Mouse (Mus musculus) hindbrain, embryonic 13.5 days (tissue): ENCODE measurements around the gene Adm2. TPM values are rescaled to one million over a fixed set of nuclear protein-coding genes. Genes with fewer than 3 reads are reported as not detected.

Experiments
- ATAC-seq: fragments of 200-750 bp; cut with Nextera tagmentation; 2 replicates; pipeline ENCODE4 v1.8.0; 2017; ENCODE audit warnings: moderate TSS enrichment; ENCODE audit not compliant: low FRiP score
- H3K27ac ChIP-seq: fragments of 300-500 bp; sonication (generic); 2 replicates; pipeline ENCODE4 v1.5.1; 2015; ENCODE audit warnings: inconsistent platforms, mild to moderate bottlenecking, moderate library complexity
- H3K27me3 ChIP-seq: fragments of 300-500 bp; sonication (generic); 2 replicates; pipeline ENCODE4 v1.6.1; 2015; ENCODE audit warnings: mild to moderate bottlenecking, inconsistent platforms
- H3K36me3 ChIP-seq: fragments of 300-500 bp; sonication (generic); 2 replicates; pipeline ENCODE4 v1.6.1; 2015; ENCODE audit warnings: mild to moderate bottlenecking, inconsistent platforms
- H3K4me1 ChIP-seq: fragments of 300-500 bp; sonication (generic); replicated peaks from 2 replicates; pipeline ENCODE4 v1.6.1; 2015; ENCODE audit warnings: inconsistent platforms
- H3K4me2 ChIP-seq: fragments of 300-500 bp; sonication (generic); 2 replicates; pipeline ENCODE4 v1.6.1; 2015; ENCODE audit warnings: inconsistent platforms, mild to moderate bottlenecking, moderate library complexity
- H3K4me3 ChIP-seq: fragments of 300-500 bp; sonication (generic); 2 replicates; pipeline ENCODE4 v1.5.1; 2015; ENCODE audit warnings: mild to moderate bottlenecking, inconsistent platforms
- H3K9ac ChIP-seq: fragments of 300-500 bp; sonication (generic); 2 replicates; pipeline ENCODE4 v1.6.1; 2015; ENCODE audit warnings: mild to moderate bottlenecking, inconsistent platforms
- H3K9me3 ChIP-seq: fragments of 300-500 bp; sonication (generic); 2 replicates; pipeline ENCODE4 v1.6.1; 2016; ENCODE audit warnings: inconsistent platforms
- WGBS: fragments of 180-500 bp; shearing (Covaris S2); methylation state at CpG from one replicate; pipeline ENCODE4 v1.1.7; 2015; 5-methylcytosine and 5-hydroxymethylcytosine counted together
- polyA plus RNA-seq: library from polyadenylated mRNA; unstranded; fragments of >200 nt; fragmentation: Nextera tagmentation; extraction: Ambion mirVana; gene quantifications from 2 replicates; pipeline ENCODE4 v1.2.1, GENCODE M21; 2015

The Adm2 gene
- polyA plus RNA-seq, 1 experiment from 2014 or later, result not detected

DNA sequence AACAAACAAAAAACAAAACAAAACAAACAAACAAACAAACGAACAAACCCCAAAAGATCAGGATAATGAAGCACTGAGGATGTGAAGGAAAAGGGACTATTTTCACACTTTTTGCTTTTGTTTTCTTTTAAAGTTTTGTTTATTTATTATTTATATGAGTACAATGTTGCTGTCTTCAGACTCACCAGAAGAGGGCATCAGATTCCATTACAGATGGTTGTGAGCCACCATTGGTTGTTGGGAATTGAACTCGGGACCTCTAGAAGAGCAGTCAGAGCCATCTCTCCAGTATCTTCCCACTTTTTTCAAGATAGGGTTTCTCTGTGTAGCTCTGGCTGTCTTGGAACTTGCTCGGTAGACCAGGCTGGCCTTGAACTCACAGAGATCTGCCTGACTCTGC is 20.8 kb downstream of the Adm2 start:
- 83% methylated on average over 3 of the region's 3 CpGs for WGBS
- Histone ChIP-seq H3K27ac (no peak overlapping the region), H3K36me3 (no peaks in the 10 kb centered on the region), H3K27me3 (no peaks in the 10 kb centered on the region), H3K4me1 (no peaks in the 10 kb centered on the region), H3K4me3 (no peak overlapping the region), H3K9ac (no peak overlapping the region), H3K9me3 (no peaks in the 10 kb centered on the region), H3K4me2 (no peak overlapping the region)
- no peak for ATAC-seq

DNA sequence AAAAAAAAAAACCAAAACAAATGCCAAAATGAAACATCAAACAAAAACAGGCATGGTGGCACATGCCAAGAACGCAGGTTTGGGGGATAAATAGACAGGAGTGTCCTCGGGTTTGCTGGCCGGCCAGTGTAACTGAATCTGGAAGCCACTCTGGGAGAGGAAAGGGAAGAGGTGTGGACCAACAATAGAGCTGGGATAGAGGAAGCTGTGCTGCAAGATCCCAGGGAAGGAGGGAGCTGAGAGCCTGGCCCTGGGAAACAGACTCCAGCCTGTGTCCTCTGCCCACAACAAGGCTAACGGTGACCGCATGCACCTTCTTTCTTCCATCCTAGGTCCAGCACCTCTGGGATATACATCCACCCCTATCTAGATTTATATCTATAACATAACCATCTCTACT is 27.9 kb downstream of the Adm2 start:
- H3K4me2 ChIP-seq, result no peak overlapping the region
- no peaks in the 10 kb centered on the region for H3K9me3 ChIP-seq
- 83% methylated on average over 5 of the region's 5 CpGs for WGBS
- no peak for ATAC-seq
- peaks cover 13% of the 10 kb centered on the region for H3K4me1 ChIP-seq
- no peak overlapping the region for H3K27ac ChIP-seq
- peaks cover 41% of the 10 kb centered on the region for H3K36me3 ChIP-seq
- H3K9ac ChIP-seq, result no peak overlapping the region
- H3K4me3 ChIP-seq, result no peak overlapping the region
- H3K27me3 ChIP-seq, result no peaks in the 10 kb centered on the region

DNA sequence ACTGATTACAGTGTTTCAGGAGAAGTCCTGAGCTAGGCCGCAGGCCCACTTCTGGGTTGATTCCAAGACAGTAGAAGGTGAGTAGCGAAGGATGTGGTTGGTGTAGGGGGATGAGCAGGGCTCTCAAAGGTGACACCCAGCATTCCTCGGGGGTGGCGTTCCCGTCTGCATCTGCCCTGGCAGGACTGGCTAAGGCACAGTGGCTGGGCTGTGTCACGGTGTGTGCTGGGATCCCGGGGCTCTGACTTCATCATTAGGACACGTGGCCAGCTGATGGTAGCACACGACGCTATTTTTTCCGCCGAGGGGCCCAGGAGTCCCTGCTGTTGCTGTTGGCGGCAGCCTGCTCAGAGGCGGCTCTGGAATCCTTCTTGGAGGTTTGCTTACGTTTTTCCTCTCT is 28.8 kb downstream of the Adm2 start:
- no peaks in the 10 kb centered on the region for H3K9me3 ChIP-seq
- no peak for ATAC-seq

DNA sequence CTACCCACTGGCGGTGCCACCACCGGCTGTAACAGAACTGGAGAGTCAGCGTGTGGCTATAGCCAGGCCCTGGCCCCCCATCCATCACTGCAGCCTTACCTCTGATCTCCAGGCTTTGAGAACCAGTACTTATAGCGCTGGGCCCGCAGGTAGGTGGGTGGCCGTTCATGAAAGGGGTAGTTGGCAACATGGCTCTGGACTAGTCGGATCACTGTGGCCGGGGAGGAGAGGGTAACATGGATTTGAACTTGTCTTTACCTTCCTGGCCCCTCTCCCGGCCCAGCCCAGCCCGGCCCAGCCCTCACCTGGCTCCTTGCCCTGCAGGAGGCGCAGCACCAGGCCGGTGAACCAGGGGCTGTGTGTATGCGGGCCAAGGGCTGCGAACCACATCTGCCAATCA is 29.5 kb downstream of the Adm2 start:
- H3K9ac ChIP-seq, result no peak overlapping the region
- 97% methylated on average over 14 of the region's 14 CpGs for WGBS
- no peak overlapping the region for H3K27ac ChIP-seq
- no peak overlapping the region for H3K4me3 ChIP-seq
- H3K36me3 ChIP-seq, result peaks cover 41% of the 10 kb centered on the region
- no peaks in the 10 kb centered on the region for H3K9me3 ChIP-seq
- no peaks in the 10 kb centered on the region for H3K27me3 ChIP-seq
- no peak for ATAC-seq
- H3K4me1 ChIP-seq, result peaks cover 22% of the 10 kb centered on the region
- H3K4me2 ChIP-seq, result no peak overlapping the region

More for the DNA sequence above, 28.8 kb downstream of the Adm2 start:
- H3K27me3 ChIP-seq, result no peaks in the 10 kb centered on the region
- H3K27ac ChIP-seq, result no peak overlapping the region
- WGBS, result 93% methylated on average over 15 of the region's 15 CpGs
- H3K36me3 ChIP-seq, result peaks cover 41% of the 10 kb centered on the region
- H3K4me2 ChIP-seq, result no peak overlapping the region
- peaks cover 14% of the 10 kb centered on the region for H3K4me1 ChIP-seq
- no peak overlapping the region for H3K9ac ChIP-seq
- no peak overlapping the region for H3K4me3 ChIP-seq

DNA sequence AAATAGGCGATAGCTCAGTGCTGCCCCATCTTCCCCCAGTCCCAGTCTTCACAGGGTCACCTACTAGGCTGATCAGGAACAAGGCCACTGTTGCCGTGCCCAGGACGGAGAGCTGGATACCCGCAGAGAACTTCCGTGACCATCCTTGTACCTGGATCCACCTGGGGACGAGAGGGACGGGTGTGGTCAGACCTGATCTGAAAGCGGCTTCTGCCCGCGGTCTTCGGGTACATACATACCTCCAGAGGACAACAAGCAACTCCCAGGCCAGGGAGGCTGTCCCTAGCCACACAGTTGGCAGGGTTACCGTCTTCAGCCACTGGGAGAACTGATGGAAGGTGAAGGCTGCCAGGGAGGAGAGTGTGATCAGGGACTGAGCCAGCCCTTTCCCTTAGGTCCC is 30.3 kb downstream of the Adm2 start:
- no peaks in the 10 kb centered on the region for H3K27me3 ChIP-seq
- no peaks in the 10 kb centered on the region for H3K9me3 ChIP-seq
- H3K4me3 ChIP-seq, result no peak overlapping the region
- H3K9ac ChIP-seq, result no peak overlapping the region
- H3K4me2 ChIP-seq, result no peak overlapping the region
- peaks cover 28% of the 10 kb centered on the region for H3K4me1 ChIP-seq
- H3K27ac ChIP-seq, result no peak overlapping the region
- no peak for ATAC-seq
- 94% methylated on average over 12 of the region's 12 CpGs for WGBS
- H3K36me3 ChIP-seq, result peaks cover 41% of the 10 kb centered on the region

DNA sequence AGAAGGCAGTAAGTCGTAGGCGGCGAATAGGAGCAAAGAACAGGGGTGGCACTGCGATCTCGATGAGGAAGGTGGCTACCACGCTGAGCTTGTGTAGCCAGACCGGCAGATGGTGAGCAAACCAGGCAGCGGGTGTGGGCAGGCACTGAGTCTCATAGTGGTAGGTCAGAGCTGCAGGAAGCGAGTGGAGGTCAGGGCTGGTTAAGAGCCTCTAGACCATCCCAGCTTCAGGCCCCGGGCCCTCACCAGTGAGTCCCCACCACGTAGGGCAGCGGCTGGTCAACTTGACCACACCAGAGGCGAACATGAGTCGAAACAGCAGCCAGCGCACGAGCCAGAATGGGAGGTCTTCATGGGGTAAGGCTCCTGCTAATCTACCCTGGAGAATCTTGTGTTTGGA is 31.3 kb downstream of the Adm2 start:
- no peaks in the 10 kb centered on the region for H3K9me3 ChIP-seq
- H3K4me2 ChIP-seq, result 0 out of 2 replicates have a peak overlapping the region, but pooled peaks have one; percentile 61
- no peak overlapping the region for H3K27ac ChIP-seq
- 0 out of 2 replicates have a peak overlapping the region, but pooled peaks have one; percentile 67 for H3K4me3 ChIP-seq
- H3K27me3 ChIP-seq, result no peaks in the 10 kb centered on the region
- peaks cover 41% of the 10 kb centered on the region for H3K36me3 ChIP-seq
- 0 out of 2 replicates have a peak overlapping the region, but pooled peaks have one; percentile 83 for H3K9ac ChIP-seq
- H3K4me1 ChIP-seq, result peaks cover 38% of the 10 kb centered on the region
- 95% methylated on average over 16 of the region's 16 CpGs for WGBS
- ATAC-seq, result no peak

DNA sequence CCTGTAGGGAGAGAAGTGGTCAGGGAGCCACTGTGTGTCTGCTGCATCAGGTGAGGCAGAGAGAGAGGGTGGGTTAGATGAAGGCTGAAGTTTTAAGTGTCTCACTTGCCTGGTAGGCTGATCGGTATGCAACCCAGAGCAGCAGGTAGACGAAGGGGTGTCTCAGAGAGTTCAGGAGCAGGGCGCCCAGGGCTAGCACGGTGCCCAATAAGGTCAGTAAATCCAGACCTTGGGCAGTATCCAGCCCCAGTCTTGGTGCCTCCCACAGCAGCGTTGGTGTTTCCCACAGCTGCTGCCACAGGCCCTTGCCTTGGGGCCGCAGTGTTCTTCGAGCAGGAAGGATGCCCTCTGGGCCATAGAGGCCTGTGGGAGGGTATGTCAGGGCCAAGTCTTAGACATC is 31.9 kb downstream of the Adm2 start:
- Histone ChIP-seq H3K4me2 (peak overlapping the region; percentile 61), H3K4me1 (peaks cover 42% of the 10 kb centered on the region), H3K27ac (no peak overlapping the region), H3K27me3 (no peaks in the 10 kb centered on the region), H3K36me3 (peaks cover 41% of the 10 kb centered on the region), H3K9me3 (no peaks in the 10 kb centered on the region), H3K9ac (peak overlapping the region; percentile 83), H3K4me3 (peak overlapping the region; percentile 67)
- WGBS, result 90% methylated on average over 7 of the region's 7 CpGs
- no peak for ATAC-seq

DNA sequence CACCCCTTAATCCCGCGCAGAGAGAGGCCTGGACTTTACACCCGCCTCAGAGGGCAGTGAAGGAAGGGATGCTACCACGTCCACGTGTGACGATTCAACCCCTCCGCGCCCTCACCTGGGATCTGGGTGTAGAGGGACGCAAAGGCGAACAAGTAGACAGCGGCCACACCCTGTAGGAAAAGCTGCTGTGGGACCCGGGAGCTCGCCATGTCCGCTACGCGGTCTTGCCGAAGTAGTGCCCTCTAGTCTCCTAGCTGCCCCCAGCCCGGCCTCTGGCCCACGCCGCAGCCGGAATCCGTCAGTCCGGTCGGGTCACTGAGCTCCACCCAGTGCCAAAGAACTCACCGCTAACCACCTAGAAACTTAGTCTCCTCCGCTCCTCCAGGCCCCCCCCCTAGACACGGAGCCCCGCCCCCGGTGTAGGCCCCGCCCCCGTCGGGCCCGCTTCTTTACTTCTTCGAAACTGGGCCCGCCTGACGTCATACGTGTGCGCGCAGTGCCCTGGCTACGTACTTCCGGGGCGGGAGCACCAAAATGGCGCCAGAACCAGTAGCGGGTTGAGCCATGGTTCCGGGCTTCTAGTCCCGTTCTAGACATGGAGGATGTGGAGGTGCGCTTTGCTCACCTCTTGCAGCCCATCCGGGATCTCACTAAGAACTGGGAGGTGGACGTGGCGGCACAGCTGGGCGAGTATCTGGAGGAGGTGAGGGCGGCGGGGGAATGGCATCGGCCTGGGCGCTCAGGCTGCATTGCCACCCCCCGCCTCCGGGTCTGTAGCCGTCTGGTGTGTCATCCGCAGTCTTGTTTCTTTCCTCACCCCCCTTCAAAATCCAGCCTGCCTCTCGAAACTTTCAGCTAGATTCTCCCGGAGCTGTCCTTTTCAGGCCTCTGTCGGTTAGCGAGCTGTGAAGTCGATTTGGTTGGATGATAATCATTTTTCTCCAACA is 33.0 kb downstream of the Adm2 start, which contains the start of the genes Lmf2 and Ncaph2:
TSS of gene Lmf2 (minus strand) at position 419 of the 947 bp plus-strand sequence.
TSS of gene Ncaph2 (plus strand) at position 479 of the 947 bp plus-strand sequence.
- peak; percentile 94 for ATAC-seq
- under 1% methylated on average over 60 of the region's 64 CpGs for WGBS

DNA sequence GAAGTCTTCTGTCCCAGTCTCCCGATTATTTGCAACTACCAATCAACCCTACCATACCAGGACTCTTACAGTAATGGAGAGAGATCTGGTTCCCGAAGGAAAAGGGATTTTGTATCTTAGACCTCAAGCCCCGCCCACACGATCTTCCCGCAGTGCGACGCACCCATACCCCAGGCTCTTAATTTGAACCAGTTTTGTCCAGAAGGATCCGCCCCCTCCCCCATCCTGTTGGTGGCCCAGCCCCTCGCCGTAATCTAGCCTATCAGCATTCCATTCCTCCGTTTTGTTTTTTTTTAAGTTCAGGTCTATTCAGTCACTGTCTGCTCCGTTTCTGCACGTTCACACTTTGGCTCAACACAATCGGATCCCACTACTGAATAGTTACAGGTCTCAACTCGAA is 33.9 kb downstream of the Adm2 start:
- Histone ChIP-seq H3K9me3 (no peaks in the 10 kb centered on the region), H3K36me3 (peaks cover 41% of the 10 kb centered on the region), H3K27me3 (no peaks in the 10 kb centered on the region), H3K9ac (peak overlapping the region; percentile 83), H3K4me1 (peaks cover 42% of the 10 kb centered on the region), H3K27ac (peak overlapping the region; percentile 81), H3K4me3 (peak overlapping the region; percentile 67), H3K4me2 (peak overlapping the region; percentile 87)
- under 1% methylated on average over 15 of the region's 15 CpGs for WGBS
- ATAC-seq, result peak; percentile 13; the same call in 1 of the 2 replicates

More for the DNA sequence above, 33.0 kb downstream of the Adm2 start, which contains the start of the genes Lmf2 and Ncaph2:
- no peaks in the 10 kb centered on the region for H3K27me3 ChIP-seq
- H3K4me1 ChIP-seq, result peaks cover 42% of the 10 kb centered on the region
- H3K27ac ChIP-seq, result peak within 1 kb of the TSS; percentile 81
- peak within 1 kb of the TSS; percentile 83 for H3K9ac ChIP-seq
- peak within 1 kb of the TSS; percentile 67 for H3K4me3 ChIP-seq
- peak within 1 kb of the TSS; percentile 87 for H3K4me2 ChIP-seq
- H3K36me3 ChIP-seq, result peaks cover 41% of the 10 kb centered on the region
- H3K9me3 ChIP-seq, result no peaks in the 10 kb centered on the region

DNA sequence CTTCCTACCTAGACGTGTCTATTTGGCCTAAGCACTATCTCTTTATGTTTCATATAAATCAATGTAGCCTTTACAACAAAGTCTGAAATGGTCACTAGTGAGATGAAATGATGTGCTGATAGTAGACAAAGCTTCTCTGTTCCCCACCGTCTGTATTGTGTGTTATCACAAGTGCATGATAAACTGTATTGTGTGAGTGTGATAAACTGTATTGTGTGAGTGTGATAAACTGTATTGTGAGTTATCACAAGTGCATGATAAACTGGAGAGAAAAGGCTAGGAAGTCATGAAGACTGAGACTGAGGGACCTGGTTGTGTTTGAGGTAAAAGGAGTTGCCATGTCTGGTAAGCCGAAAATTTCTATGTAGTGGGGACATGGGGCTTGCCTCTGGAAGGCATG is 36.3 kb downstream of the Adm2 start:
- Histone ChIP-seq H3K36me3 (peaks cover 39% of the 10 kb centered on the region), H3K4me3 (no peak overlapping the region), H3K9me3 (no peaks in the 10 kb centered on the region), H3K27me3 (no peaks in the 10 kb centered on the region), H3K4me1 (peaks cover 42% of the 10 kb centered on the region), H3K4me2 (no peak overlapping the region), H3K9ac (no peak overlapping the region), H3K27ac (no peak overlapping the region)
- 88% methylated on average over 3 of the region's 3 CpGs for WGBS
- ATAC-seq, result no peak

DNA sequence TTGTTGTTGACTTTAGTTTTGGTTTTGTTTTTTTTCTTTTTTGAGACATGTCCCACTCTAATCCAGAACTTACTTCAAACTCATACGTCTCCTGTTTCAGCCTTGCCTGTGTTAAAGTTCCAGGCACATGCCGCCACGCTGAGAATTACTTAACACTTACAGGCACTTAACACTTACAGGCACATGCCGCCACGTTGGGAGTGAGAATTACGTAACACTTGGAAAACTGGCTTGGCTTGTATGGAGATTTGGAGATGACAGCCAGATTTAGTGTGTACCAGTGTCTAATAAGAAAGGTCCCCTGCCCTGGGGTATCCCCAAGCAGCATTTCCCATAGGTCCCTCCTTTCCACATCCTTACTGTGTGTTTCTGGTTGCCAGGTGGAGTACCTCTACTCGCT is 40.5 kb downstream of the Adm2 start:
- H3K4me1 ChIP-seq, result peaks cover 12% of the 10 kb centered on the region
- H3K27ac ChIP-seq, result no peak overlapping the region
- no peaks in the 10 kb centered on the region for H3K27me3 ChIP-seq
- no peak overlapping the region for H3K4me3 ChIP-seq
- no peak overlapping the region for H3K9ac ChIP-seq
- H3K4me2 ChIP-seq, result no peak overlapping the region
- peaks cover 80% of the 10 kb centered on the region for H3K36me3 ChIP-seq
- WGBS, result 97% methylated on average over 7 of the region's 7 CpGs
- H3K9me3 ChIP-seq, result no peaks in the 10 kb centered on the region
- no peak for ATAC-seq

DNA sequence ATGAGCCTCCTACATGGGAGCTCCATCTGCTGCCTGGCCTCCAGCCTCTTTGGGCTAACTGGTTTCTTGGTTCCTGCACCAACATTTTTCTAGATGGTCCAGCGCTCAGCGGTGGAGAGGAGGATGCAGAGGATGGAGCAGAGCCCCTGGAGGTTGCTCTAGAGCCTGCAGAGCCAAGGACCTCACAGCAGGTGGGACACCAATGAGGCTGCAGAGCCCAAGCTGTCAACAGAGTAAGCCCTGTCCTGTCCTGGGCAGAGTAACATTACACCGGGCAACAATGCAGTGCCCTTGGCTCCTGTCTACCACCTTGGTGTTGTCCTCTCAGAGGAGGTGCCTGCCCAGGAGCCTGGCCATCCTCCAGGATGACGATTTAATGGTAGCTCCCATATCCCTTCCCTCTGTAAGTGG is 42.6 kb downstream of the Adm2 start:
- H3K27me3 ChIP-seq, result no peaks in the 10 kb centered on the region
- no peak overlapping the region for H3K4me3 ChIP-seq
- H3K4me2 ChIP-seq, result no peak overlapping the region
- peaks cover 98% of the 10 kb centered on the region for H3K36me3 ChIP-seq
- no peak overlapping the region for H3K9ac ChIP-seq
- 96% methylated on average over 4 of the region's 4 CpGs for WGBS
- H3K9me3 ChIP-seq, result no peaks in the 10 kb centered on the region
- H3K27ac ChIP-seq, result no peak overlapping the region
- no peaks in the 10 kb centered on the region for H3K4me1 ChIP-seq
- ATAC-seq, result no peak
